Mouse (Mus musculus) embryo, embryonic 10 days (tissue): ENCODE data around the gene Aven.

Experiments
- DNase-seq: peaks from one replicate; pipeline ENCODE4 v3.0.0-alpha.2; 2015; ENCODE audit warnings: low spot score

The Aven gene

GRCm38 (mm10) chr2:112669461-112669860, 176.7 kb downstream of the Aven start:
- DNase-seq, result no peak

GRCm38 (mm10) chr2:112676175-112676574, 183.4 kb downstream of the Aven start:
- no peak for DNase-seq

- no peak for DNase-seq
Observed at GRCm38 (mm10) chr2:112676721-112677120, 184.0 kb downstream of the Aven start.

- no peak for DNase-seq
Observed at GRCm38 (mm10) chr2:112677246-112677645, 184.5 kb downstream of the Aven start.

GRCm38 (mm10) chr2:112681817-112682216, 189.1 kb downstream of the Aven start:
- no peak for DNase-seq
